Mouse (Mus musculus) Muller cell, postnatal 12 days (primary cell): ENCODE measurements around the gene Trove2.
"Not testable (repeated sequence)": the region's sequence is repeated elsewhere in the genome, so short reads cannot be mapped to it uniquely, and the experiment has no call there.

Experiments
- DNase-seq: peaks from one replicate; pipeline ENCODE4 v3.0.0-alpha.2; 2015; ENCODE audit errors: inconsistent ontology term

The Trove2 gene

DNA sequence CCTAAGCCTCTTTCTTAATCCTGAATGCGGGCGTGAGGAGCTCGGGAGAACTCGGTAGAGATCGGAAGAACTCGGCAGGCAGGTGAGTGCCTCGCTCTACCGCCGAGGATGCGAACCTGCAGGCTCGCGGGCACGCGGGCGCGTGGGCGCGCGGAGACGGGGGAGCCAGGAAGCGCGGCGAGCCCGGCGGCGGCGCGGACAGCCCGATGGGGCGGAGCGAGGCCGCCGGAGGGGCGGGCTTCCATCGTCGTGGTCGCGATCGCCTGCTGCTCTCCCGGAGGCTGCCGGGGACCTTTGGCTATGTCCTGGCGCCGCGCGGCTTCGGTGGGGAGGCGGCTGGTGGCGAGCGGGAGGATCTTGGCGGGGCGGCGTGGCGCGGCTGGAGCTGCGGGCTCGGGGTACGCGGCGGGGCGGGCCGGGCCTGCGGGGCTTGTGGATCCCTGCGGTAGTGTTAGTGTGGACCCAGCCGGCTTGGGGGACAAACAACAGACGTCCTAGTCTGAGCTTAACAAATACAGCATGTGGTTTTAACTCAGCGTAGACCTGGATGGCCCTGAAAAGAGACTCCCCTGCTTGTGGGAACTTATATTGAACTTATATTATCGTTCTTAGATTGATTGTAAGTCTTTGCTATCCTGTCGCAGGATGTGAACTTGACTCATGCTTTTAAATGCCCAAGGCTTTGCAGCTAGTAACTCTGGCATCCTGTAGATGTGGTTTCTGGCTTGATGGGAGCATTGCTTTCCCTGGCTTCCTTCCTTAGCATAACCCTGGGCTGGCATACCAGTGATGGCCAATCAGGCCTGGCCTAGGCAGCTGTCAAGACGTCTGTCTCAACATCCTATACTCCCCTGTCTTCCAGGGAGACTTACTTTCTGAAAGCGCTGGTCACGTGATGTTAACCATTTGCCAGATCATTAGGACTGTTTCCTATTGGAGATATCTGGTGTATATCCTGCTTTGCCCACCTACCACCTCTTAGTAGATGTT, 37.2 kb downstream of the Trove2 start:
- peak; percentile 90 for DNase-seq

DNA sequence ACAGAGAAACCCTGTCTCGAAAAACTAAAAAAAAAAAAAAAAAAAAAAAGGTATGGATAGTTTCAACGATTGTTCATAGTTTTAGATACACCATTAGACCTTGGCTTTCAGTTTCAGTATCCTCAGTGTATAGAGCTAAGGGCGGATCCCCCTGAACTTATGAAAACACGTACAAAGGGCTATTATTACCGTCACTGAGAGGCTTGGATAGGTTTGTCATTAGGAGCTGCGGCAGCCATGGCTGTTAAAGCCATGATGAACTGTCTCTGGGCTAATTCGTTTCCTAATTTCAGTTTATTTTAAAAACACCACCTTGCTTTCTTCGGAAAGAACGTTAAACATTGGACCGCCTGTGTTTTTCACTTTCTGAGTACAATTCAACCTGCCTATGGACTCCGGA, 38.1 kb downstream of the Trove2 start:
- DNase-seq, result peak; percentile 5

DNA sequence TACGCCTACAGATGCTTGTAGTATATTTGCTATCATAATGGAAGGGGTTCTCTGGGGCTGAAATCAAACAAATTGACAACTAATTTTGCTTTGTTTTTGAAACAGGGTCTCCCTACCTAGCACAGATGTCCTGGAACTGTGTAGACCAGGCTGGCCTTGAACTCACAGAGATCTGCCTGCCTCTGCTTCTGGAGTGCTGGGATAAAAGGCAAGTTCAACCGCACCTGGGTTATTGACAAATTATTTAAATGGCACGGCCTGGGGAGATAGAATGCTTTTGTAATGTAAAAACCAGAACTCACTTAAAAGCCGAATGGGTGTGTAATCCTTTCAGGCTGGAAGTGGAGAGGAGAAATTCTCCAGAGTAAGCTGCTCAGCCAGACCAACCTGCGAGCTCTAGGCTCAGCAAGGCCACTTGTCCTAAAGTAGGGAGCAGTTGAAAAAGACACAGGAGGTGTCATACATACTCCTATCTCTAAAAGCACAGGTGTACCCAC, 42.9 kb downstream of the Trove2 start:
- DNase-seq, result no peak

DNA sequence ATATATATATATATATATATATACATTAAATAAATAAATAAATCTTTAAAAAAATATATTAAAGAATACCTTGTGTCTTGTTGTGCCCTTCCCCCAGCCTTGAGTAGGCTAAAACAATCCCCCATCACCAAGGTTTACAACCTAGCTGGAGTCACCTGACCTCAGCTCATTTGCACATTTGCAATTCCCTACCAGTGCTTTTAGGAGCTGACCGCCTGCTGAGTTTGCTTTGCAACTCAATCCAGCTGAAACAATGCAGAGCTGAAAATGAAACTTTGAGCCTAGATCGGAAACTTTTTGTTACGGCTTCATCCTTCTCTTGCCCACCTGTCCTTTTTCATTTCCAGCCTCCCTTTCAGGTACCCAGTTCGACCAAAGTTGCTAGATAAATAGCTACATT, 45.2 kb downstream of the Trove2 start:
- DNase-seq, result no peak

DNA sequence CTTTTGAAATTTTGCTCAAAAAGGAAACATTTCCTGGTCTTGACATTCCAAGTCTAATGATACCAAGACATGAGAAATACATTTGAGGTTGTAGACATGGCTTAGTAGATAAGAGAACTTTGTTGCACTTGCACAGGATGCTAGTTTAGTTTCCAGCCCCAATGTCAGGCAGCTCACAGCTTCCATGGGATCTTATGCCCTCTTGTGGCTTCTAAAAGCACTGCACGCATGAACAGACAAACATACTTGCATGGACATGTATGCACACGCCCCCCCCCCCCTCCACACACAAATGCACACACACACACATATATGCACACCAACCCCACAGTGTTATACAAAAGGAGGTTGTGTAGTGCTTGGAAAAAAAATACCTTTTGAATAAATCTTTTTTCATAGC, 46.0 kb downstream of the Trove2 start:
- peak; percentile 6 for DNase-seq

DNA sequence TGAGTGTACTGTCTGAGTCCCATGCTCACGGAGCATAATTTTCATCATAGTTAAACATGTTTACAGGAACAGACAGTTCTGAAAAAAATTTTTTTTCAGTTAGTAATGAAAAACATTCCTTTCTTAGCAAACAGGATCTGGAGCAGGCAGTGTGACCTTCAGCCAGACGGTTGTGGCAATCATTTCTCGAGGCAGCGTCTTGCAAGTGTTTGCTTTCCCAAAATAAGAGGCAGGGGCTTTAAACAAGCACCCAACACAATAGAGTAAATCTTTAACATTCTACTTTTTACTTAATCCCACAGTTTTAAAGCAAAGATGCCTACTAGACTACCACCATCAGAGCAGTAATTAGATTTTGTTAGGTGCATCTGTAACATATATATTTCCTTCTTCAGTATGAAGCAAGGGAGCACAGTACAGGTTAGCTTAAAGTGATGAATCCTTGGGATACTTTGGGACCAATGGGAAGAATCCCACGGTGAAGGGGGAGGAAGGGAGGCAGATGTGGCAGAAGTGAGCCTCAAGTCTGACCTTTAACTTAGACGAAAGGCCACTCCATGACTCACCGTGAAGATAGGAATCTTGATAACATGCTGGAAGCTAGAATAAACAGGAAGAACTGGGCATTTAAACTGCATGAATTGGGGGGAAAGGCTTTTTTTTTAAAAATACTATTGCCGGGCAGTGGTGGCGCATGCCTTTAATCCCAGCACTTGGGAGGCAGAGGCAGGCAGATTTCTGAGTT, 49.0 kb downstream of the Trove2 start:
- no peak for DNase-seq

DNA sequence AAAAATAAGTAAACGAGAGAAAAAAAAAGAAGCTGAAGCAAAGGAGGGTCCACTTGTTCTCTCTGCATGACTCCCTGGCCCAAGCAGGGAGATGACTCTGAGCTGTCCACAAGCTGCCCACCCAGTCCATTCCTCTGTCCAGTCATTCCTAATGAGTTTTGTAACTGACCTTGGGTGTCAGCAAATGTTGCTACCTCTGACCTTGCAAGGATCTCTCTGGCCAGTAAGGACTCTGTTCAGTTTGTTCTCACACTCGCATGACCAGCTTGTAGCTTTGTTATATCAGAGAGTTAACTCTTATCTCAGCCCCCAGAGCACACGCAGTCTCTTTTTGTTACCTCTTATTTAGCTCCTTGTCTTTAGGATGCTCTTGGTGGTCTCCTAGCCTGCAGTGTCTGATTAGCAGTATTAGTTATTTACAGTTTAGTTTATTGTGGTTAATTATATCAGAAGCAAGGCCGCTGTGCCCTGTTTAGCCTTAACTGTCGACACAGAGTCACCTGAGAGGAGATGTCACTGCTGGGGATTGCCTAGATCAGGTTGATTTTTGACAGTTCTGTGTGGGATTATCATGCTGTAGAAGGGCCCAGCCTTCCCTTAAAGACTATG, 52.3 kb downstream of the Trove2 start:
- no peak for DNase-seq

- not testable (repeated sequence) for DNase-seq
Observed at GRCm38 (mm10) chr1:143716038-143716437, 60.8 kb downstream of the Trove2 start, which contains the start of gene Glrx2. TSS of gene Glrx2 (plus strand) at chr1:143716338.

- no peak for DNase-seq
Observed at GRCm38 (mm10) chr1:143710627-143710976, 66.3 kb downstream of the Trove2 start.

- DNase-seq, result no peak
Observed at GRCm38 (mm10) chr1:143709966-143710626, 66.8 kb downstream of the Trove2 start.

- DNase-seq, result no peak
Observed at GRCm38 (mm10) chr1:143708361-143708760, 68.5 kb downstream of the Trove2 start.

DNA sequence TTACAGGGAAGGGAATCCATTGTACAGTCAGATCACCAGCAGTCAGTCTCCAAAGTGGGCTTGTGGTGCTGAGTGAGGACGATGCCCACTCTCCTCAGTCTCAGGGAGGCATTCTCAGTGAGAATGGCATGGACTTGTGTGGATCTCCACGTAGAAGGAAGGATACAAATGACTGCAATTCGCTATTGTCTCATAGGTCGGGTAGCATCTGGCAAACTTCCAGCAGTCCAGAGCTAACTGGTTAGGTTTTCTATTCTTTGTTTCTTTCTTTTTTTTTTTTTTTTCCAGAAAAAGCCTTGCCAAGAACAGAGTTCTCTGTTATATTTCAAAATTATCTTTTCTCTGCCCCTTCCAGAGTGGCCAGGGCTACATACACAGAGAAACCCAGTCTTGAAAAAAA, 69.9 kb downstream of the Trove2 start:
- DNase-seq, result no peak

GRCm38 (mm10) chr1:143702741-143703262, 74.1 kb downstream of the Trove2 start, which contains the start of gene Cdc73:
TSS of gene Cdc73 (minus strand) at chr1:143702893.
- peak; percentile 94 for DNase-seq

DNA sequence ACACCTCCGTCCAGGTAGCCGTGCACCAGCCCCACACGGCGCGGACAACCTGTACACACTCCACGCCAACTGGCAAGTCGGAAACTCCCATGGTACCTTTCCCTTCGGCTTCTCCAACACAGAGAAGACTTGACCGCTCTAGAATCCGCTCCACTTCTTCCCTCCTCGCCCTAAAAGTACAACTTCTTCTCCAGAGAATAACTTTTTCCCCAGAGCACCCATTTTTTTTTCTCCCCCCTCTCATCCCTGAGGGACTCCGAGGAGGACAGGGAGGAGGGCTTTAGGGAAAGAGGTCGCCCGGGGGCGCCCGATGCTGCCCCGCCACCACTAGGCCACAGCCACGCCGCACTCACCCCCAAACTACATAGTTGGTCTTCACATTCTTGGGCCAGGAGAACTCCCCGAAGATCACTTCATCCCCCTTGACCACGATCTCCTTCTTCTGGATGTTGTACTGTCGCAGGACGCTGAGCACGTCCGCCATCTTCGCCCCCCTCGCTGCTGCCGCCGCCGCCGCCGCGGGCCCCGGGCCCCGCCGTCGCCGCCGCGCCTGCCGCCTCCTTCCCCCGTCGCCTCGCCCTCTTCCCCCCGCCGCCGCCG, 74.6 kb downstream of the Trove2 start:
- peak; percentile 59 for DNase-seq

- DNase-seq, result no peak
Observed at GRCm38 (mm10) chr1:143701736-143702135, 75.1 kb downstream of the Trove2 start.
